Mouse (Mus musculus) myocyte (in vitro differentiated cells): Measurements from ENCODE around the gene R3hcc1l.

Source experiments
- POLR2A ChIP-seq: IDR thresholded peaks from one replicate; pipeline ENCODE4 v1.6.1; 2011; ENCODE audit warnings: low read depth, mild to moderate bottlenecking, control low read depth, moderate library complexity; ENCODE audit not compliant: insufficient read length
- USF1 ChIP-seq: IDR thresholded peaks from one replicate; pipeline ENCODE4 v1.6.1; 2011; ENCODE audit warnings: low read depth, mild to moderate bottlenecking, control low read depth, moderate library complexity

DNA sequence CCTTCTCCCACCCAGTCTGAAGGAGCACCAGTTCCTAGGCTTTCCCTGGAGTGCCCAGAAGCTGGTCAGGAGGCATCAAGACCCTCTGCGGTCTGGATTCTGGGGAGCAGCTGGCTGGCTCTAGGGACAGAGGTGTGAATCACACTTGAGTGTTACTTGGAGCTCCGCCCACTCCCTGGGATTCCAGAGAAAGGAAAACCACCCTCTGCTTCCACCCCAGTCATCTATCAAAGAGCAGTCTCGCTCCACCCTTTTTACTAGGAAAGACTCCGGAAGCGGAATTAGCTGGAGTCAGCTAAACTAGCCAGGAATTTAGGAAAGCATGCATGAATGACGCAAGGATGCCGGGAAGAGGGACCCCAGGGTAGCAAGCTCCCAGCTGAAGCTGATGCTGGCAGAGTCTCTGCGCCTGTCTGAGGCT, 113.0 kb downstream of the R3hcc1l start:
- no peak for TF ChIP-seq POLR2A
- no peak for TF ChIP-seq USF1
